Mouse (Mus musculus) neutrophil, adult 5-6 weeks (primary cell): ENCODE results near the gene Rasgef1b. TPM values are rescaled to one million over a fixed set of nuclear protein-coding genes. Genes with fewer than 3 reads are reported as not detected.
A peak's percentile ranks its signal among the peaks of the same experiment; 100 is the strongest.

Experiments
- ATAC-seq: fragments of 151-379, 151-347 bp; 2 replicates; pipeline ENCODE4 v1.8.0; 2017; ENCODE audit warnings: mild to moderate bottlenecking, moderate TSS enrichment; ENCODE audit not compliant: insufficient number of reproducible peaks, poor library complexity, low FRiP score, severe bottlenecking; ENCODE audit errors: extremely low read depth
- total RNA-seq: library from RNA; stranded (forward); fragments of 200-1000 nt; gene quantifications from 2 replicates; pipeline ENCODE4 v1.2.3, GENCODE M21; 2017

The Rasgef1b gene
- total RNA-seq, 1 experiment from 2014 or later = 48.2 TPM

DNA sequence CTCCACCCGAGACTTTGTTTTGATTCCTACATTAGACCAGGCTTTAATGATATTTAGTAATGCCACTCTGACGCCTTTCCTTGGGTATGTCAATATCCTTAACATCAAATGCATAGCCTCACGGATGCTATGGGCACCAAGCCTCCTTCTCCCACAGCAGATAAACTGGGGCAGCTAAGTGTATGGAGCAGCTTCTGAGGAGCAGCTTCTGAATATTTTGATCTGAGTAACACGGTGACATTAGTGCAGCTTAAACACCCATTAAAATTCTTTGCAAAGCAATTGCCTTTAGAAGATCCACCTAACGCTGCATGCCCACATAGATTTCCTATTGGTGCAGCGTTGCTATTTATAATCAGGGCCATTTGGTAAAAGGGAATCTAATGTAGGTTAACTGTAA is 359.6 kb downstream of the Rasgef1b start:
- ATAC-seq = no peak

- no peak for ATAC-seq
Observed at GRCm38 (mm10) chr5:99368615-99369014, 360.2 kb downstream of the Rasgef1b start.

- ATAC-seq = no peak
Observed at GRCm38 (mm10) chr5:99360531-99360930, 368.3 kb downstream of the Rasgef1b start.

DNA sequence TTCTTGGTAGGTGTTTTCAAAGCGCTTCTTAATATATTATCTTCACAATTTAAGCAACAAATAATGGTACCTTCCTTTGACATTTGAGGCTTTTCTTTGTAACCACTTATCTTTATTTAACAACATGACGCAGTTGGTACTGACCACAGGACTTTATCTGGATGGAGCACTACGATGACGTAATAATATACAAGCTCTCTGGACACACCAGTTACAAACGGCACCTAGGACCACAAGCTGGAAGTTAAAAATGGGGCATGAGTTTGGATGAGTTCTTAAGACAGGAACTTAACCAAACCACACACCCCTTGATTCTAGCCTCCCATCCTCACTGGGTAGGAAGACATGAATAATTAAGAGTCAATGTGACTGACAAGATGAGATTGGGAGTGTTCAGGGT is 369.6 kb downstream of the Rasgef1b start:
- ATAC-seq = no peak

DNA sequence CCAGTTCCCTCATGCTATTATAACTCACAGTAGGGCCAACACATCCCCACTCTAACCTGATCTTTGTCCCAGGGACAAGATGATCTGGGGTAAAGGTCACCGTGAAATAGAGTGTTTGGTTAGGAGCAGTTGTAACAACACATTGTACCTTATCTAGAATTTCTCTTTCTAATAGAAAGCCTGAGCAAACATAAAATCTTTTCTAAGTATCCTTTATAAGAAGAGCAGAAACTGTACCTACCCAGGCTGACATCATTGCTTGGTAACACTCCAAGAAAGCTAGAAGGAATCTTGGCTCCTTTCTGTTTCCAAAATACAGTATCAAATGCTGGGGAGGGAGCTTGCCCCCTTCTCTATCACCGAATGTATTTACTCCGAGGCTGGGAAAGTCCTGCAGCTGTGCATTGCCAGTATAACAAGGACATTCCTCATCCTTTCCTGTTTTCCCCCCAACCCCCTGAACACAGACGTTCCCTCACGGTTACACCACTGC is 374.2 kb downstream of the Rasgef1b start:
- ATAC-seq = no peak

GRCm38 (mm10) chr5:99350030-99350429 is 378.8 kb downstream of the Rasgef1b start:
- no peak for ATAC-seq

GRCm38 (mm10) chr5:99348257-99348849 is 380.5 kb downstream of the Rasgef1b start:
- ATAC-seq = no peak

GRCm38 (mm10) chr5:99342527-99342926 is 386.3 kb downstream of the Rasgef1b start:
- ATAC-seq = no peak

DNA sequence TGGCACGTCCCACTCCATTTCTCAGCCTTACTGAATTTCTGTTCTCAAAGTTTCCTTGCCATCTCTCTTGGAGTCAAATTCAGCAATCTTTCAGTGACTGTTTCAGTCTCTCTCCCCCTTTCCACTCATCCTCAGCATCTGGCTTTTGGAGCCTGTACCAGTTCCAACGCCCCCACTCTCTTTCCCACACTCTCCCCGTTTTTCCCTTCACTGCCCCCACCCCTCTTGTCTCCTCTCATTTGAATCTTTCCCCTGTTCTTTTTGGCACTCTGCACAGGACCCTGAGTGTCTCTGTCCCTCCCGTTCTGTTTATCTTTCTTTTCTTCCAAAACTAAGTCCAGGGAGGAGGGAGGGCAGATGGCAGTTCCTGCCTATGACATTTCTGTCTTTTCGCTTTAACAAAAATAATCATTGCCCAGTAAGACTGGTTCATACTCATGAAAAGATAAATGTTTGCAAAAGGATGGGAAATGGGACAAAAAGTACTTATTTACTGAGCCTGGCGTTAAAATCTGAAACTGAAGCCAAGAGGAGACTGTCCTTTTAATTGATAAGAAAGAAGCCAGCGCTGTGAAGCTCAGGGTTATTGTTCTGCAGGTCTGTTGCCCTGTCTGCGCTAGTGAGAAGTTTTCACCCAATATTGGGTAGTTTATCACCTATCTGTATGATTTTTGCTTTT is 388.4 kb downstream of the Rasgef1b start:
- ATAC-seq = no peak

- ATAC-seq = no peak
Observed at GRCm38 (mm10) chr5:99339790-99340189, 389.1 kb downstream of the Rasgef1b start.

- no peak for ATAC-seq
Observed at GRCm38 (mm10) chr5:99338826-99339225, 390.0 kb downstream of the Rasgef1b start.

DNA sequence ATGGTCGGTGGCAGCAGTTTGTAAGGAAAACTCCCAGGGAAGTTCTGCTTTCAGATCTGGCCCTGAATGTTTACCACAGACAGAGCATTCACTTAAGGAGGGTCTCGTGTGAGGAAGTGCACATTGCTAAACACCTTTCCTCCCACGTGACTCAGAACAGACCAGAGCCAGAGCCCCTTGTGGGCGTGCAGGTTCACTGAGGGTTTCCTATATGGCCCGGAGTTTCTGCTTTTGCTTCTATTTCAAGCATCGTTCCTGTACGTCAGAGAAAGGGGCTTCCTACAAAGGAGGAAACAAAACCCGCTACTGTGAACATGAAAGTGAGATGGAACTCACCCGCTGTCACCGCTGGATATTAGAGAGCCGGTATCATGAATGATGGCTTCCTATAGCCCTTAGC is 392.4 kb downstream of the Rasgef1b start:
- ATAC-seq = peak; percentile 97

DNA sequence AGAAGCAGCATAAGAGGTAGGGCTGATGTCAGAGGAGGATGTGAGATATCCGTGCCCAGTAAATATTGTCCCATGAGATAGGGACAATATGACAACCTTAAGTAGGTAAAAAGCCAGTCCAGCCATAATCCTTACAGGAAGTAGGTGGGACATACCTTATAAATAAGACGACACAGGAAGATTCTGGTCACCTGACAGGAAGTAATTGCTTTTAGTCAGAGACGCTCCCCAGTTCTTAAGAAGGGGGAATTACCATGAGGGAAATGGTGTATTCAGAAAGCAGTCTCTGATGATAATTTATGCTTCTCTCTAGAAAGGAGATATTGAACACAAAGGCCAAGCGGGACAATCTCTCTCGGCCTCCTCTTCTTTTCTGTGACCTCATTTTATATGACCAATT is 394.8 kb downstream of the Rasgef1b start:
- ATAC-seq = peak; percentile 17; the same call in 1 of the 2 replicates

- no peak for ATAC-seq
Observed at GRCm38 (mm10) chr5:99332021-99332420, 396.8 kb downstream of the Rasgef1b start.

DNA sequence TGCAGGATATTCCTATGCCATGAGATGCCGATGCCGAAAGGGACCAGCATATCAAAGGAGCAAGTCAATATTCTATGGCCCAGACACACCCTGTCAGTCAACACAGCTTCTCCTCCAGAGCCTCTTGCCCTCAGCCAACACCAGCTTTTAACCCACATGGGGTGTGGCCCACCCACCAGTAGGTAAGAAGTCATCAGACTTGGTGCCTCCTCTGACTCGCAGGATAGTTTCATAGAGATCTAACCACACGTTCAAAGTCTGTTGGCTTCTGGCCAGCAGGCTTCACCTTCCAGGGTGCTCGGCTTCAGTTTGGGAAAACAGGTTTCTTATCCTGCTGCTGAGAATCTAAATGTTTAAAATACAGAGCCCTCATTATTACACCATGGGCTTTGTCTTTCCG is 399.8 kb downstream of the Rasgef1b start:
- ATAC-seq = no peak

- no peak for ATAC-seq
Observed at GRCm38 (mm10) chr5:99327019-99327418, 401.8 kb downstream of the Rasgef1b start.

DNA sequence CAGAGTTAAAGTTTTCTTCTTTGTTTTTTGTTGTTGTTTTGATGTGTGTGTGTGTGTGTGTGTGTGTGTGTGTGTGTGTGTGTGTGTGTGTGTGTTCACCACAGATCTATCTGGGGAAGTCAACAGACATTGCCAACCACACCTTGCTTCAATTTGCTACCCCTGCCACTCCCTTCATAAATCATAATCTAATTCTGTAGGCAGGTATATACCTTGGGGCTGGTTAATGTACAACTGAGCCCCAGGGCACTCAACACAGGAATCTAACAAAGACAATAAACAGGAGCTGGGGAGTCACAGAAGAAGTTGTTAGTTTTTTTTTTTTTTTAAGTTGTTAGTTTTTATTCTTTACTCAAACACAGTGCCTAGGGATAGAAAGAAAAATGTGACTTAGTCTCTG is 403.6 kb downstream of the Rasgef1b start:
- ATAC-seq = no peak

- ATAC-seq = no peak
Observed at GRCm38 (mm10) chr5:99320783-99321182, 408.1 kb downstream of the Rasgef1b start.

DNA sequence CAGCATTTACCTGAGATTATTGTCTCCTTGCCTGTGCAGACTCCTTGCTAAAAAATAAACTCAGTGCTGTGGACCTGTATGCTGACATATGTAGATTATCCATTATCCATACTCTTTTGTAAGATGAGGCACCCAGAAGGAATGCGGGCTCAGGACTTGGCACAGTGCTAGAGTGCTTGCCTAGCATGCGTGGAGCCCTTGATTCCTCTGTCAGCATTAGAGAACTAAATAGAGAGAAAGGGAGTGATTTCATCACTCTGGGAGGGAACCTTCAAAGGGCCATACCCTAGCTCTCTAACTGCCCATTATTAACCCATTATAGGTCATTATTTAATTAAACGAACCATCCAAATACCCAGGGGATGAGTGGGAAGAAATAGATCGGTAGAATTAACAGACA is 430.9 kb downstream of the Rasgef1b start:
- no peak for ATAC-seq

GRCm38 (mm10) chr5:99296348-99296747 is 432.5 kb downstream of the Rasgef1b start:
- no peak for ATAC-seq
